Mouse (Mus musculus): ENCODE results near the gene Pld6. TPM values are rescaled to one million over a fixed set of nuclear protein-coding genes. Genes with fewer than 3 reads are reported as not detected.

Pld6 gene
- total and polyA plus RNA-seq, 3 experiments, result not detected

- H3K36me3 ChIP-seq (replicated peaks in 1 of 2; ENCODE audit: control insufficient read depth in 1 of 2, insufficient read depth in 1 of 2, low read length in 1 of 2), result peaks cover 23 to 73% of the 10 kb centered on the region in 2 experiments
- H3K4me3 ChIP-seq (replicated peaks in 1 of 3; ENCODE audit: low read depth in 2 of 3, low read length in 2 of 3, poor library complexity in 1 of 3), result no peak overlapping the region
- dilution Hi-C loops (cut with MboI; ENCODE audit: extremely low pct_ligation_motif_present, extremely low pct_unique_long_range_greater_than_20kb, low sequenced_read_pairs), result no loop called here
- H3K4me1 ChIP-seq (ENCODE audit: control insufficient read depth in 1 of 2, insufficient read depth in 2 of 2), result peaks cover 0 to 17% of the 10 kb centered on the region in 2 experiments; a peak in 2 of 4 replicates
- H3K4me2 ChIP-seq (ENCODE audit: insufficient read depth, low read depth, poor library complexity, severe bottlenecking), result no peak overlapping the region
- no peak for DNase-seq (ENCODE audit: extremely low read depth)
- no peaks in the 10 kb centered on the region for H3K27me3 ChIP-seq (replicated peaks)
- in situ Hi-C loops (cut with MboI; ENCODE audit: low pct_ligation_motif_present, low pct_unique_long_range_greater_than_20kb, low sequenced_read_pairs), result no loop called here
- no peak overlapping the region for H3K27ac ChIP-seq (ENCODE audit: insufficient read depth, low read depth)
- no peak for TF ChIP-seq ELF1 (IDR thresholded peaks at IDR 0.05; ENCODE audit: low read depth, low read length)
- TF ChIP-seq SMC3 (IDR thresholded peaks at IDR 0.05; ENCODE audit: low read depth, low read length), result no peak
- no peak for TF ChIP-seq SIN3A (IDR thresholded peaks at IDR 0.05; ENCODE audit: low read length)
- no peak for TF ChIP-seq JUND (conservative IDR thresholded peaks at IDR 0.05; ENCODE audit: low read depth, low read length)
- TF ChIP-seq KAT2A (IDR thresholded peaks at IDR 0.05; ENCODE audit: insufficient replicate concordance, low read length), result no peak
- no peak for TF ChIP-seq TBP (conservative IDR thresholded peaks at IDR 0.05; ENCODE audit: low read depth, low read length)
- no peak for TF ChIP-seq NRF1 (IDR thresholded peaks at IDR 0.05; ENCODE audit: low read depth, low read length)
- TF ChIP-seq UBTF (IDR thresholded peaks at IDR 0.05; ENCODE audit: low read depth, low read length), result no peak
- no peak for TF ChIP-seq GABPA (IDR thresholded peaks at IDR 0.05; ENCODE audit: insufficient replicate concordance, low read depth, low read length)
- no peak for TF ChIP-seq CTCF (conservative IDR thresholded peaks at IDR 0.05 in 1 of 2, IDR thresholded peaks at IDR 0.05 in 1 of 2; ENCODE audit: low read depth in 2 of 2, low read length in 2 of 2)
- no peak for TF ChIP-seq USF1 (IDR thresholded peaks at IDR 0.05; ENCODE audit: low read depth, low read length)
- TF ChIP-seq JUN (IDR thresholded peaks at IDR 0.05; ENCODE audit: insufficient read depth, low read depth, low read length), result no peak
- TF ChIP-seq MYC (IDR thresholded peaks at IDR 0.05; ENCODE audit: low read depth, low read length), result no peak
- no peak for TF ChIP-seq CHD2 (IDR thresholded peaks at IDR 0.05; ENCODE audit: low read length)
- TF ChIP-seq ZNF384 (IDR thresholded peaks at IDR 0.05; ENCODE audit: low read depth, low read length), result no peak
- no peak overlapping the region for H3K9ac ChIP-seq (ENCODE audit: insufficient read depth, low read depth)
- no peaks in the 10 kb centered on the region for H3K79me2 ChIP-seq (replicated peaks; ENCODE audit: control insufficient read depth, extremely low read depth, insufficient read depth, poor library complexity, severe bottlenecking)
- no peaks in the 10 kb centered on the region for H3K9me3 ChIP-seq (replicated peaks; ENCODE audit: low read length)
Measured at GRCm38 (mm10) chr11:59744374-59744773, 43.1 kb downstream of the Pld6 start.

- dilution Hi-C loops (cut with MboI; ENCODE audit: extremely low pct_ligation_motif_present, extremely low pct_unique_long_range_greater_than_20kb, low sequenced_read_pairs) (no loop called here), in situ Hi-C loops (cut with MboI; ENCODE audit: low pct_ligation_motif_present, low pct_unique_long_range_greater_than_20kb, low sequenced_read_pairs) (no loop called here)
- Histone ChIP-seq H3K79me2 (replicated peaks; ENCODE audit: control insufficient read depth, extremely low read depth, insufficient read depth, poor library complexity, severe bottlenecking) (no peaks in the 10 kb centered on the region), H3K4me2 (ENCODE audit: insufficient read depth, low read depth, poor library complexity, severe bottlenecking) (no peak overlapping the region), H3K27ac (ENCODE audit: insufficient read depth, low read depth) (no peak overlapping the region), H3K27me3 (replicated peaks) (no peaks in the 10 kb centered on the region), H3K4me1 (ENCODE audit: control insufficient read depth in 1 of 2, insufficient read depth in 2 of 2) (peaks cover 0 to 18% of the 10 kb centered on the region in 2 experiments; a peak in 2 of 4 replicates), H3K9ac (ENCODE audit: insufficient read depth, low read depth) (no peak overlapping the region), H3K4me3 (replicated peaks in 1 of 3; ENCODE audit: low read depth in 2 of 3, low read length in 2 of 3, poor library complexity in 1 of 3) (no peak overlapping the region), H3K9me3 (replicated peaks; ENCODE audit: low read length) (no peaks in the 10 kb centered on the region), H3K36me3 (replicated peaks in 1 of 2; ENCODE audit: control insufficient read depth in 1 of 2, insufficient read depth in 1 of 2, low read length in 1 of 2) (peaks cover 23 to 73% of the 10 kb centered on the region in 2 experiments)
- no peak for TF ChIP-seq SMC3 (IDR thresholded peaks at IDR 0.05; ENCODE audit: low read depth, low read length)
- no peak for TF ChIP-seq CHD1 (IDR thresholded peaks at IDR 0.05; ENCODE audit: low read depth, low read length)
- TF ChIP-seq SIN3A (IDR thresholded peaks at IDR 0.05; ENCODE audit: low read length), result no peak
- no peak for TF ChIP-seq MXI1 (IDR thresholded peaks at IDR 0.05; ENCODE audit: low read depth, low read length)
- no peak for TF ChIP-seq MYC (IDR thresholded peaks at IDR 0.05; ENCODE audit: low read depth, low read length)
- TF ChIP-seq CHD2 (IDR thresholded peaks at IDR 0.05; ENCODE audit: low read length), result no peak
- no peak for TF ChIP-seq TBP (conservative IDR thresholded peaks at IDR 0.05; ENCODE audit: low read depth, low read length)
- no peak for TF ChIP-seq POLR2AphosphoS2 (IDR thresholded peaks at IDR 0.05; ENCODE audit: low read depth, low read length)
- no peak for DNase-seq (ENCODE audit: extremely low read depth)
Measured at GRCm38 (mm10) chr11:59743712-59744111, 43.7 kb downstream of the Pld6 start.
